In the genomic region with DNA sequence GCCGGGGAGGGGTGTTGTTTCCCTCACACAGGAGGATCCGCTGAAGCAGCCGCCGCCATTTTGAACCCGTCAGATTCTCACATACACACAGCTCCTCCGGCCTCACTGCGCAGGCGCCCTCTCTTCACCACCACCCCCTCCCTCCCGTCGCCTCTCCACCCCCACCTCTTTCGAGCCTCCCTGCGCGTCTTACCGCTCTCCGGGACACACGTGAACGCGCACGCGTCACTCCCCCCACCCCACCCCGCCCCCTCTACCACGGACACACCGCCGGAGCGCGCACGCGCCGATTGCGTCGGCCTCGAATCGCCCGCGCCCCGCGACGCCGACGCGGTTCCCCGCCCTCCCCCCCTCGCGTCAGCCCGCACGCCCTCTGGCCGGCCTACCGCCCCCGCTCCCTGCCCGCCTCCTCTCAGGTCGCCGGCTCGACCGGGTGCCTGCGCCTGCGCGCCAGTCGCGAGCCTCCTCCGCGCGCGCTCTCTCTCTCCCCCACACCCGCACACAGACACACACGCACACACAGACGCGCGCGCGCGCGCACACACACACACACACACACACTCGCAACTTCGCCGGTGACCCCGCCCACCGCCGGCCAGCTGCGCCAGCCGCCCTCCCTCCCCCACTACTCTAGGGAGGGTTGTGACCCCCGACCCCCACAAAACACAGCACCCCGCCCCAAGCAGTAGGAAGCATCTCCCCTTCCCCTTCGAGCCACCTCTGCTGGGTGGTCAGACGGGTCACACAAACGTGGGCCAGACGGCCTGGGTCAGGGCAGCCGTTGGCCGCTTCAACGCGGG, we compare ENCODE assay signal across 8 mouse cellular contexts. TPM values are rescaled to one million over a fixed set of nuclear protein-coding genes. Genes with fewer than 3 reads are reported as not detected.
A peak's percentile ranks its signal among the peaks of the same experiment; 100 is the strongest.
DNase-seq lines count a peak whose midpoint lies in the region; ATAC-seq and TF ChIP-seq lines count a peak whose summit lies in the region.

No protein-coding gene starts in this region.

- H3K9me3 ChIP-seq in ES-Bruce4 (replicated peaks; ENCODE audit: control insufficient read depth, insufficient read depth, low read length, poor library complexity, severe bottlenecking) = no peaks in the 10 kb centered on the region
- no peaks in the 10 kb centered on the region for H3K9me3 ChIP-seq in forebrain, embryonic 13.5 days (replicated peaks)
- no peaks in the 10 kb centered on the region for H3K9me3 ChIP-seq in neural tube, embryonic 15.5 days (replicated peaks)

- H3K27ac ChIP-seq in ES-Bruce4 (ENCODE audit: insufficient read depth, low read length) = peak overlapping the region; percentile 22; the same call in 1 of the 2 replicates
- H3K27ac ChIP-seq in forebrain, embryonic 13.5 days = peak overlapping the region; percentile 91
- H3K27ac ChIP-seq in neural tube, embryonic 15.5 days (replicated peaks) = peak overlapping the region; percentile 94

- peak; percentile 67; the same call in 1 of the 2 replicates for TF ChIP-seq EP300 in ES-Bruce4 (IDR thresholded peaks at IDR 0.05; ENCODE audit: insufficient read depth, low read depth, low read length)

- H3K27me3 ChIP-seq in ES-Bruce4 (ENCODE audit: control insufficient read depth, insufficient read depth, low read length, poor library complexity, severe bottlenecking) = no peaks in the 10 kb centered on the region; the same call in 1 of the 2 replicates
- H3K27me3 ChIP-seq in forebrain, embryonic 13.5 days = no peaks in the 10 kb centered on the region
- H3K27me3 ChIP-seq in neural tube, embryonic 15.5 days (replicated peaks) = no peaks in the 10 kb centered on the region

- H3K4me1 ChIP-seq in ES-Bruce4 (ENCODE audit: control insufficient read depth, insufficient read depth, low read length) = no peaks in the 10 kb centered on the region
- H3K4me1 ChIP-seq in forebrain, embryonic 13.5 days = peaks cover 32% of the 10 kb centered on the region
- H3K4me1 ChIP-seq in neural tube, embryonic 15.5 days = peaks cover 32% of the 10 kb centered on the region

- peak; percentile 94 to 95 for DNase-seq in heart, postnatal 14 days
- DNase-seq in layer of hippocampus, adult 11-12 months (ENCODE audit: low spot score) = peak; percentile 97
- peak; percentile 96 to 97 for DNase-seq in lung, adult 18-20 months
- peak; percentile 98 for DNase-seq in testis, postnatal 14 days (ENCODE audit: low spot score)

- H3K4me2 ChIP-seq in forebrain, embryonic 13.5 days = peak overlapping the region; percentile 91
- H3K4me2 ChIP-seq in neural tube, embryonic 15.5 days = peak overlapping the region; percentile 86

- TF ChIP-seq POLR2A in ES-Bruce4 (IDR thresholded peaks at IDR 0.05; ENCODE audit: insufficient read depth, low read length) = peak; percentile 36

- peak; percentile 87 for ATAC-seq in cerebellum, adult (ENCODE audit: insufficient number of reproducible peaks, low FRiP score, low TSS enrichment)
- ATAC-seq in forebrain, embryonic 13.5 days = peak; percentile 91
- peak; percentile 93 for ATAC-seq in neural tube, embryonic 15.5 days (ENCODE audit: low FRiP score)

- TF ChIP-seq CTCF in ES-Bruce4 (IDR thresholded peaks at IDR 0.05; ENCODE audit: low read depth, low read length) = no peak

- under 1% methylated on average over 68 of the region's 90 CpGs for WGBS in forebrain, embryonic 13.5 days
- under 1% methylated on average over 70 of the region's 90 CpGs for WGBS in neural tube, embryonic 15.5 days

- intact Hi-C loops in heart, postnatal 14 days (cut with DNase I) = loop anchor here (5.0 kb wide), 1 partner anchor 65 kb away; no protein-coding TSS in a partner anchor

- peak overlapping the region; percentile 73 for H3K4me3 ChIP-seq in ES-Bruce4 (ENCODE audit: low read depth, low read length)
- H3K4me3 ChIP-seq in forebrain, embryonic 13.5 days = peak overlapping the region; percentile 93
- H3K4me3 ChIP-seq in neural tube, embryonic 15.5 days (replicated peaks) = peak overlapping the region; percentile 76

- H3K9ac ChIP-seq in ES-Bruce4 (ENCODE audit: low read depth, poor library complexity, severe bottlenecking) = peak overlapping the region; percentile 99
- peak overlapping the region; percentile 98 for H3K9ac ChIP-seq in forebrain, embryonic 13.5 days
- H3K9ac ChIP-seq in neural tube, embryonic 15.5 days (replicated peaks) = peak overlapping the region; percentile 91

- H3K36me3 ChIP-seq in ES-Bruce4 (ENCODE audit: control insufficient read depth, insufficient read depth, low read length, poor library complexity, severe bottlenecking) = no peaks in the 10 kb centered on the region; the same call in none of the 2 replicates
- peaks cover 7% of the 10 kb centered on the region; the same call in 1 of the 2 replicates for H3K36me3 ChIP-seq in forebrain, embryonic 13.5 days (ENCODE audit: poor library complexity, severe bottlenecking)
- no peaks in the 10 kb centered on the region for H3K36me3 ChIP-seq in neural tube, embryonic 15.5 days

RNA-seq across cellular contexts. Expression of a gene that starts 0.9 kb away (rescaled TPM):
- 68.0 and 78.4 TPM in 2 replicates for polyA plus RNA-seq in ES-Bruce4 (2011; ENCODE audit: insufficient read depth, insufficient read length, low read depth, missing spikeins)
- 38.8 and 43.9 TPM in 2 replicates for polyA plus RNA-seq in forebrain, embryonic 13.5 days (2015; fragmentation: Nextera tagmentation; extraction: Ambion mirVana)
- total RNA-seq in heart, postnatal 14 days (2021) = 10 to 100 TPM; 47.6 to 49.5 TPM
- 28.4 and 38.5 TPM in 2 replicates for polyA plus RNA-seq in neural tube, embryonic 15.5 days (2015; fragmentation: Nextera tagmentation; extraction: Ambion mirVana)

RNA-seq across cellular contexts. Expression of a gene that starts 42.0 kb away (rescaled TPM):
- polyA plus RNA-seq in ES-Bruce4 (2011; ENCODE audit: insufficient read depth, insufficient read length, low read depth, missing spikeins) = 12.4 and 16.9 TPM in 2 replicates
- 5.5 and 6.6 TPM in 2 replicates for polyA plus RNA-seq in forebrain, embryonic 13.5 days (2015; fragmentation: Nextera tagmentation; extraction: Ambion mirVana)
- total RNA-seq in heart, postnatal 14 days (2021) = 1 to 10 TPM; 5.9 to 6.6 TPM
- 4.5 and 8.7 TPM in 2 replicates for polyA plus RNA-seq in neural tube, embryonic 15.5 days (2015; fragmentation: Nextera tagmentation; extraction: Ambion mirVana)

Comparison
In these comparisons a context has a peak if more than half of its experiments do, and no peak if none do; other contexts are left out.
1. Peak in every context shown above with its lines: DNase-seq, ATAC-seq, H3K4me3 ChIP-seq and H3K27ac ChIP-seq.
2. H3K27ac ChIP-seq: peak in every context shown above with its lines; median percentile 94 in neural tube, embryonic 15.5 days; 91 in forebrain, embryonic 13.5 days; 22 in ES-Bruce4.